Mouse (Mus musculus): ENCODE measurements around the gene Hhipl1. TPM values are rescaled to one million over a fixed set of nuclear protein-coding genes. Genes with fewer than 3 reads are reported as not detected.

The Hhipl1 gene
- polyA plus RNA-seq, 1 experiment from 2014 or later: 0.55 TPM

GRCm38 (mm10) chr12:108354284-108354683 lies 48.2 kb downstream of the Hhipl1 start:
- Histone ChIP-seq H3K27me3 (replicated peaks) (peaks cover 34% of the 10 kb centered on the region), H3K4me1 (replicated peaks) (peaks cover 7% of the 10 kb centered on the region; the same call in 1 of the 2 replicates), H3K4me2 (replicated peaks) (no peak overlapping the region), H3K4me3 (replicated peaks) (no peak overlapping the region), H3K36me3 (no peaks in the 10 kb centered on the region), H3K27ac (no peak overlapping the region), H3K9me3 (no peaks in the 10 kb centered on the region), H3K9ac (no peak overlapping the region)
- no peak for ATAC-seq
- WGBS: 73% methylated on average over 2 of the region's 2 CpGs

DNA sequence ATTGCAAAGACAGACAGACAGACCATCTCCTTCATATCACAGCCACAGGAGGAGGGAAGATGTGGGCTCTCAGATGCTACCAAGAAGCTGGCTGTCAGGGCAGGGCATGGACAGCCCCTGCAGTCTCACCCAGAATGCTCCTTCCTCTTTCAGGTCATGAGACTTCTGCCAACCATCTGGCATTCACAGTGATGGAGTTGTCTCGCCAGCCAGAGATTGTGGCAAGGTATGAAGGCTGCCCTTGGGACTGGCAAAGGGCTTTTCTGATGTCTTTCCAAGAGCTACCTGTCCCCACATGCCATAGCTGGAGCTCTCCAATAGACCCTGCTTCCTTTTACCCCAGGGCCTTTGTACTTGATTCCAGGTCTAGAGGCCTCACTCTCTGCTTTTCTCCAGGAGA lies 49.2 kb downstream of the Hhipl1 start:
- Histone ChIP-seq H3K9me3 (no peaks in the 10 kb centered on the region), H3K4me2 (replicated peaks) (no peak overlapping the region), H3K36me3 (no peaks in the 10 kb centered on the region), H3K9ac (no peak overlapping the region), H3K4me1 (replicated peaks) (peaks cover 7% of the 10 kb centered on the region; the same call in 1 of the 2 replicates), H3K27me3 (replicated peaks) (peaks cover 34% of the 10 kb centered on the region), H3K4me3 (replicated peaks) (no peak overlapping the region), H3K27ac (no peak overlapping the region)
- 83% methylated on average over 1 of the region's 1 CpGs for WGBS
- no peak for ATAC-seq

- ATAC-seq: no peak
- no peaks in the 10 kb centered on the region for H3K9me3 ChIP-seq
- H3K27me3 ChIP-seq (replicated peaks): peaks cover 31% of the 10 kb centered on the region
- H3K36me3 ChIP-seq: no peaks in the 10 kb centered on the region
- H3K4me3 ChIP-seq (replicated peaks): no peak overlapping the region
- H3K9ac ChIP-seq: no peak overlapping the region
- H3K4me2 ChIP-seq (replicated peaks): no peak overlapping the region
- no peak overlapping the region for H3K27ac ChIP-seq
- H3K4me1 ChIP-seq (replicated peaks): peaks cover 7% of the 10 kb centered on the region; the same call in 1 of the 2 replicates
Measured at GRCm38 (mm10) chr12:108355986-108356385, 49.9 kb downstream of the Hhipl1 start.

- WGBS: 4% methylated on average over 5 of the region's 5 CpGs
- H3K4me1 ChIP-seq (replicated peaks): peaks cover 21% of the 10 kb centered on the region
- H3K4me2 ChIP-seq (replicated peaks): no peak overlapping the region
- H3K27ac ChIP-seq: no peak overlapping the region
- H3K4me3 ChIP-seq (replicated peaks): no peak overlapping the region
- H3K9me3 ChIP-seq: no peaks in the 10 kb centered on the region
- no peaks in the 10 kb centered on the region for H3K36me3 ChIP-seq
- H3K27me3 ChIP-seq (replicated peaks): no peaks in the 10 kb centered on the region
- ATAC-seq: peak; percentile 81
- no peak overlapping the region for H3K9ac ChIP-seq
Measured at GRCm38 (mm10) chr12:108363796-108364195, 57.7 kb downstream of the Hhipl1 start.

DNA sequence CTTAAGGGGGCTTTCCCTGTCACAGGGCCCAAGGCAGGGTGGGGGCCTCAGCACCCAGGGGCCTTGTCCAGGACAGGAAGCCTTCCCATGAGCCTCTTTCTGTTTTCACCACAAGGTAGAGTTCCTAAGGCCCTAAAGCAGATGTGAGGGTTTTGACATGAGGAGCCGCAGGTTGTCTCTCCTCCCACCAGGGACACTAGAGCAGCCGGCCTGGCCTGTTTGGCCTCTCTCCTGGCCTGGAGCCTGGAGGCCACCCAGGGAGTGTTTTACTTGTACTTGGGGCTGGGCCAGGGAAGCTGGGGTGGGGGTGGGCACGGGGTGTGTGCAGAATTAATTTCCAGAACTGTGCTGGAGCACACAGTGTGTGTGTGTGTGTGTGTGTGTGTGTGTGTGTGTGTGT lies 59.3 kb downstream of the Hhipl1 start:
- Histone ChIP-seq H3K4me3 (replicated peaks) (no peak overlapping the region), H3K9ac (no peak overlapping the region), H3K27me3 (replicated peaks) (no peaks in the 10 kb centered on the region), H3K36me3 (no peaks in the 10 kb centered on the region), H3K4me1 (replicated peaks) (peaks cover 29% of the 10 kb centered on the region), H3K4me2 (replicated peaks) (no peak overlapping the region), H3K9me3 (no peaks in the 10 kb centered on the region), H3K27ac (peak overlapping the region; percentile 51; the same call in 1 of the 2 replicates)
- ATAC-seq: peak; percentile 72
- 16% methylated on average over 3 of the region's 3 CpGs for WGBS

- H3K27me3 ChIP-seq (replicated peaks): no peaks in the 10 kb centered on the region
- H3K9ac ChIP-seq: no peak overlapping the region
- H3K4me1 ChIP-seq (replicated peaks): peaks cover 34% of the 10 kb centered on the region
- no peak overlapping the region for H3K4me2 ChIP-seq (replicated peaks)
- no peak overlapping the region for H3K4me3 ChIP-seq (replicated peaks)
- ATAC-seq: peak; percentile 8; the same call in 1 of the 2 replicates
- no peaks in the 10 kb centered on the region for H3K9me3 ChIP-seq
- no peaks in the 10 kb centered on the region for H3K36me3 ChIP-seq
- 49% methylated on average over 7 of the region's 7 CpGs for WGBS
- H3K27ac ChIP-seq: peak overlapping the region; percentile 54; the same call in 1 of the 2 replicates
Measured at GRCm38 (mm10) chr12:108365868-108366267, 59.8 kb downstream of the Hhipl1 start.

GRCm38 (mm10) chr12:108367909-108368308 lies 61.8 kb downstream of the Hhipl1 start:
- H3K27me3 ChIP-seq (replicated peaks): no peaks in the 10 kb centered on the region
- ATAC-seq: no peak
- no peak overlapping the region for H3K4me3 ChIP-seq (replicated peaks)
- peaks cover 41% of the 10 kb centered on the region for H3K4me1 ChIP-seq (replicated peaks)
- no peak overlapping the region for H3K9ac ChIP-seq
- H3K4me2 ChIP-seq (replicated peaks): no peak overlapping the region
- no peaks in the 10 kb centered on the region for H3K9me3 ChIP-seq
- 69% methylated on average over 2 of the region's 2 CpGs for WGBS
- no peaks in the 10 kb centered on the region for H3K36me3 ChIP-seq
- H3K27ac ChIP-seq: no peak overlapping the region

- H3K9me3 ChIP-seq: no peaks in the 10 kb centered on the region
- H3K4me1 ChIP-seq (replicated peaks): peaks cover 48% of the 10 kb centered on the region
- 44% methylated on average over 5 of the region's 5 CpGs for WGBS
- ATAC-seq: no peak
- no peaks in the 10 kb centered on the region for H3K27me3 ChIP-seq (replicated peaks)
- no peak overlapping the region for H3K27ac ChIP-seq
- no peaks in the 10 kb centered on the region for H3K36me3 ChIP-seq
- no peak overlapping the region for H3K4me3 ChIP-seq (replicated peaks)
- no peak overlapping the region for H3K9ac ChIP-seq
- H3K4me2 ChIP-seq (replicated peaks): no peak overlapping the region
Measured at GRCm38 (mm10) chr12:108368921-108369320, 62.9 kb downstream of the Hhipl1 start.

- 0 out of 2 replicates have a peak within 1 kb of the TSS, but pooled peaks have one; percentile 10 for H3K4me3 ChIP-seq (replicated peaks)
- H3K27ac ChIP-seq: peak within 1 kb of the TSS; percentile 74
- WGBS: 56% methylated on average over 19 of the region's 19 CpGs
- peak; percentile 48 for ATAC-seq
- H3K36me3 ChIP-seq: no peaks in the 10 kb centered on the region
- H3K4me2 ChIP-seq (replicated peaks): peak within 1 kb of the TSS; percentile 38
- H3K9ac ChIP-seq: peak within 1 kb of the TSS; percentile 9; the same call in 1 of the 2 replicates
- no peaks in the 10 kb centered on the region for H3K27me3 ChIP-seq (replicated peaks)
- no peaks in the 10 kb centered on the region for H3K9me3 ChIP-seq
- H3K4me1 ChIP-seq (replicated peaks): peaks cover 42% of the 10 kb centered on the region
Measured at GRCm38 (mm10) chr12:108370596-108371428, 64.7 kb downstream of the Hhipl1 start, which contains the start of gene Eml1. Eml1 (plus strand) TSS chr12:108370957.

- 0 out of 2 replicates have a peak overlapping the region, but pooled peaks have one; percentile 10 for H3K4me3 ChIP-seq (replicated peaks)
- H3K36me3 ChIP-seq: no peaks in the 10 kb centered on the region
- peak overlapping the region; percentile 38 for H3K4me2 ChIP-seq (replicated peaks)
- peak; percentile 11; the same call in 1 of the 2 replicates for ATAC-seq
- peaks cover 38% of the 10 kb centered on the region for H3K4me1 ChIP-seq (replicated peaks)
- H3K27ac ChIP-seq: peak overlapping the region; percentile 74
- no peaks in the 10 kb centered on the region for H3K27me3 ChIP-seq (replicated peaks)
- H3K9me3 ChIP-seq: no peaks in the 10 kb centered on the region
- 60% methylated on average over 6 of the region's 6 CpGs for WGBS
- peak overlapping the region; percentile 9; the same call in 1 of the 2 replicates for H3K9ac ChIP-seq
Measured at GRCm38 (mm10) chr12:108371429-108371765, 65.3 kb downstream of the Hhipl1 start.

DNA sequence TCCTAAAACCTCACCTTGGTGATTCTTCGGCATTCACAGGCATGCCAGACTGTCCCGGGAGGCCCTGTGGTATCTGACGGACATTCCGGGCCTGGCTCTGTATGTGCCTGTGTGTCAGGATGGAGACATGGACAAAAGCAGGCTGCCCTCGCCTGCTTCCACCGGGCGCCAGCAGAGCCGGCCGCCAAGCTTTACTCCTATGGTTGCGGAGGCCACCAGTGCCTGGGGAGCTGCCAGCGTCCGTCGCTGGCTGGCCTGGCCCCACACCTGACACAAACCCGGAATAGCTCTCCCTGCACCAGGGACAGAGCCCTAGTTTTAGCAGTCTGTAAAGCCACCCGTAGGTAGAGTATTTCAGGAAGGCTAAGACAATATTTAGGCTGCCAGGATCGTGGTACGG lies 66.2 kb downstream of the Hhipl1 start:
- Histone ChIP-seq H3K9ac (no peak overlapping the region; the same call in 1 of the 2 replicates), H3K27ac (peak overlapping the region; percentile 74; the same call in 1 of the 2 replicates), H3K4me2 (replicated peaks) (0 out of 2 replicates have a peak overlapping the region, but pooled peaks have one; percentile 38), H3K4me3 (replicated peaks) (0 out of 2 replicates have a peak overlapping the region, but pooled peaks have one; percentile 3), H3K36me3 (no peaks in the 10 kb centered on the region), H3K4me1 (replicated peaks) (peaks cover 38% of the 10 kb centered on the region), H3K9me3 (no peaks in the 10 kb centered on the region), H3K27me3 (replicated peaks) (no peaks in the 10 kb centered on the region)
- ATAC-seq: no peak
- WGBS: 81% methylated on average over 17 of the region's 17 CpGs

- no peak for ATAC-seq
- Histone ChIP-seq H3K27ac (peak overlapping the region; percentile 74; the same call in 1 of the 2 replicates), H3K4me2 (replicated peaks) (no peak overlapping the region), H3K4me3 (replicated peaks) (no peak overlapping the region), H3K9me3 (no peaks in the 10 kb centered on the region), H3K9ac (no peak overlapping the region), H3K36me3 (no peaks in the 10 kb centered on the region), H3K27me3 (replicated peaks) (no peaks in the 10 kb centered on the region), H3K4me1 (replicated peaks) (peaks cover 38% of the 10 kb centered on the region)
- WGBS: 38% methylated on average over 9 of the region's 9 CpGs
Measured at GRCm38 (mm10) chr12:108373611-108374010, 67.5 kb downstream of the Hhipl1 start.
